ENCODE assay signal across 9 mouse cellular contexts in the genomic region with DNA sequence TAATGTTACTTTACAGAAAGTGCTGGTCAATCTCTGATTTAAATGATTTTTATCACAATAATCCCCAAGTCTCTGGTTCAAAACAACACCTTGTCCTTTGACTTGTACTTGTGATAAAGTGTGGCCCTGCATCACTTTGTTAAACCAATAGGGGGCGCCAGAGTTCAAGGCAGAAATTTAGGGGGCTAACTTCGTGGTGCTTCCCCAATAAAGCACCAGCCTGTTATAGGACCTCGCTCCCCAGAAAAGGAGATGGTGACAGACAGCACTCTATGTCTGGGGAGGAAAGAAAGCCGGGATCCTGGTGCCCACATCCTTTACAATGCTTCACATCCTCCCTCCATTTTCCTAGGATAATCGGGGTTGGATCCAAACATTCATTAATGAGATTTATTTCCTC.
DNase-seq lines count a peak whose midpoint lies in the region; ATAC-seq and TF ChIP-seq lines count a peak whose summit lies in the region.
"Had no signal": no experiment of that assay in that cellular context is flagged by ENCODE, and none has a peak within 500 bp of the region (broad histone marks: within the 10 kb centered on the region; RNA-seq: fewer than 3 reads in every experiment).

No protein-coding gene starts in this region.

- H3K36me3 ChIP-seq in heart, embryonic 11.5 days (ENCODE audit: control insufficient read depth, insufficient read depth, low read length) = no peaks in the 10 kb centered on the region
- no peaks in the 10 kb centered on the region for H3K36me3 ChIP-seq in midbrain, embryonic 11.5 days (ENCODE audit: control insufficient read depth, insufficient read depth, low read length)
- no peaks in the 10 kb centered on the region for H3K36me3 ChIP-seq in midbrain, embryonic 10.5 days
- H3K36me3 ChIP-seq: lung, embryonic 15.5 days had no signal

- no peaks in the 10 kb centered on the region for H3K9me3 ChIP-seq in heart, embryonic 11.5 days (replicated peaks; ENCODE audit: control insufficient read depth, low read length)
- no peaks in the 10 kb centered on the region for H3K9me3 ChIP-seq in midbrain, embryonic 11.5 days (ENCODE audit: control insufficient read depth, low read length)
- H3K9me3 ChIP-seq in midbrain, embryonic 10.5 days (replicated peaks) = no peaks in the 10 kb centered on the region
- H3K9me3 ChIP-seq: lung, embryonic 15.5 days had no signal

- no peak overlapping the region for H3K27ac ChIP-seq in heart, embryonic 11.5 days (ENCODE audit: low read depth, low read length)
- no peak overlapping the region for H3K27ac ChIP-seq in midbrain, embryonic 11.5 days (ENCODE audit: low read depth, low read length)
- H3K27ac ChIP-seq in midbrain, embryonic 10.5 days (replicated peaks) = no peak overlapping the region
- H3K27ac ChIP-seq: lung, embryonic 15.5 days had no signal

- 51% methylated on average over 5 of the region's 5 CpGs for WGBS in heart, embryonic 11.5 days (ENCODE audit: insufficient replicate concordance)
- WGBS in midbrain, embryonic 11.5 days = 39% methylated on average over 5 of the region's 5 CpGs
- WGBS in midbrain, embryonic 10.5 days = 45% methylated on average over 5 of the region's 5 CpGs

- H3K9ac ChIP-seq in heart, embryonic 11.5 days (ENCODE audit: low read depth, low read length) = no peak overlapping the region
- H3K9ac ChIP-seq in midbrain, embryonic 11.5 days (ENCODE audit: low read length) = no peak overlapping the region
- H3K9ac ChIP-seq: lung, embryonic 15.5 days had no signal

- DNase-seq in heart, adult 11 months = peak; percentile 76
- DNase-seq in midbrain, embryonic 11.5 days (ENCODE audit: low spot score, missing footprints) = peak; percentile 85
- no peak for DNase-seq in midbrain, embryonic 10.5 days (ENCODE audit: low spot score)
- DNase-seq in brain, embryonic 14.5 days (ENCODE audit: low read depth) = no peak
- peak; percentile 39 for DNase-seq in thymus, postnatal 0 days (ENCODE audit: low spot score)
- no peak for DNase-seq in ovary, postnatal 14 days (ENCODE audit: low spot score)
- no peak for DNase-seq in ovary, postnatal 10 days (ENCODE audit: low spot score)

- no peaks in the 10 kb centered on the region for H3K4me1 ChIP-seq in heart, embryonic 11.5 days (ENCODE audit: control insufficient read depth, insufficient read depth, low read length)
- peaks cover 8% of the 10 kb centered on the region for H3K4me1 ChIP-seq in midbrain, embryonic 11.5 days (ENCODE audit: control insufficient read depth, insufficient read depth, low read length)
- peaks cover 22% of the 10 kb centered on the region for H3K4me1 ChIP-seq in midbrain, embryonic 10.5 days

- no peak overlapping the region for H3K4me2 ChIP-seq in heart, embryonic 11.5 days
- no peak overlapping the region for H3K4me2 ChIP-seq in midbrain, embryonic 11.5 days
- H3K4me2 ChIP-seq: lung, embryonic 15.5 days had no signal

- TF ChIP-seq CTCF in brain, embryonic 14.5 days (IDR thresholded peaks at IDR 0.05; ENCODE audit: borderline replicate concordance, extremely low read depth, insufficient read depth, insufficient read length) = peak; percentile 59; the same call in 1 of the 2 replicates

- H3K27me3 ChIP-seq in heart, embryonic 11.5 days (ENCODE audit: control insufficient read depth, insufficient read depth, low read length) = no peaks in the 10 kb centered on the region
- no peaks in the 10 kb centered on the region for H3K27me3 ChIP-seq in midbrain, embryonic 11.5 days (ENCODE audit: control insufficient read depth, insufficient read depth, low read length)
- no peaks in the 10 kb centered on the region; the same call in 1 of the 2 replicates for H3K27me3 ChIP-seq in midbrain, embryonic 10.5 days (ENCODE audit: low read depth, poor library complexity, severe bottlenecking)
- H3K27me3 ChIP-seq: lung, embryonic 15.5 days had no signal

- H3K4me3 ChIP-seq in heart, embryonic 11.5 days (ENCODE audit: low read depth, low read length) = no peak overlapping the region
- H3K4me3 ChIP-seq in midbrain, embryonic 11.5 days (ENCODE audit: low read depth, low read length) = no peak overlapping the region
- no peak overlapping the region for H3K4me3 ChIP-seq in midbrain, embryonic 10.5 days
- H3K4me3 ChIP-seq: lung, embryonic 15.5 days had no signal

- TF ChIP-seq POLR2A in brain, embryonic 14.5 days (IDR thresholded peaks at IDR 0.05; ENCODE audit: borderline replicate concordance, extremely low read depth, insufficient read depth, insufficient read length, poor library complexity, severe bottlenecking) = no peak

- no peak for ATAC-seq in heart, embryonic 11.5 days (replicated peaks; ENCODE audit: insufficient number of reproducible peaks, low FRiP score, low TSS enrichment)
- ATAC-seq in midbrain, embryonic 11.5 days (ENCODE audit: low FRiP score) = no peak

Comparison
In these comparisons a context has a peak if more than half of its experiments do, and no peak if none do; other contexts are left out.
1. DNase-seq: peak in heart, adult 11 months (single experiment), midbrain, embryonic 11.5 days (single experiment) and thymus, postnatal 0 days (single experiment); none in midbrain, embryonic 10.5 days (single experiment), brain, embryonic 14.5 days (single experiment), ovary, postnatal 14 days (single experiment) and ovary, postnatal 10 days (single experiment).